Mouse (Mus musculus) liver, embryonic 16.5 days (tissue): ENCODE measurements around the gene H2-T3. TPM values are rescaled to one million over a fixed set of nuclear protein-coding genes. Genes with fewer than 3 reads are reported as not detected.
"Not testable (repeated sequence)": the region's sequence is repeated elsewhere in the genome, so short reads cannot be mapped to it uniquely, and the experiment has no call there.

Experiments used
- ATAC-seq: fragments of 200-750 bp; cut with Nextera tagmentation; 2 replicates; pipeline ENCODE4 v1.8.0; 2017; ENCODE audit warnings: low read depth, mild to moderate bottlenecking, moderate number of reproducible peaks, moderate library complexity
- H3K27ac ChIP-seq: fragments of 300-500 bp; sonication (generic); 2 replicates; pipeline ENCODE4 v1.5.1; 2014; ENCODE audit warnings: mild to moderate bottlenecking, low read length
- H3K27me3 ChIP-seq: fragments of 300-500 bp; sonication (generic); 2 replicates; pipeline ENCODE4 v1.6.1; 2014; ENCODE audit warnings: low read depth, low read length, mixed read lengths; ENCODE audit not compliant: control insufficient read depth, insufficient read depth
- H3K36me3 ChIP-seq: fragments of 300-500 bp; sonication (generic); 2 replicates; pipeline ENCODE4 v1.6.1; 2014; ENCODE audit warnings: mild to moderate bottlenecking; ENCODE audit not compliant: control insufficient read depth, insufficient read depth
- H3K4me1 ChIP-seq: fragments of 300-500 bp; sonication (generic); 2 replicates; pipeline ENCODE4 v1.6.1; 2014; ENCODE audit warnings: low read depth, low read length, mixed read lengths; ENCODE audit not compliant: control insufficient read depth
- H3K4me2 ChIP-seq: fragments of 300-500 bp; sonication (generic); 2 replicates; pipeline ENCODE4 v1.6.1; 2014; ENCODE audit warnings: low read depth, low read length, mixed read lengths
- H3K4me3 ChIP-seq: fragments of 300-500 bp; sonication (generic); 2 replicates; pipeline ENCODE4 v1.5.1; 2014; ENCODE audit warnings: low read depth, mild to moderate bottlenecking, low read length
- H3K9ac ChIP-seq: fragments of 300-500 bp; sonication (generic); 2 replicates; pipeline ENCODE4 v1.6.1; 2014; ENCODE audit warnings: low read depth, low read length
- H3K9me3 ChIP-seq: fragments of 300-500 bp; sonication (generic); replicated peaks from 2 replicates; pipeline ENCODE4 v1.6.1; 2016; ENCODE audit warnings: low read length; ENCODE audit not compliant: control insufficient read depth
- WGBS: fragments of 180-500 bp; shearing (Covaris S2); extraction: QIAGEN DNeasy Blood & Tissue Kit; methylation state at CpG from one replicate; pipeline ENCODE4 v1.1.7; 2014; ENCODE audit not compliant: insufficient replicate concordance; 5-methylcytosine and 5-hydroxymethylcytosine counted together
- polyA plus RNA-seq: library from polyadenylated mRNA; unstranded; fragments of >200 nt; fragmentation: Nextera tagmentation; extraction: Ambion mirVana; gene quantifications from 2 replicates; pipeline ENCODE4 v1.2.1, GENCODE M21; 2015

Gene H2-T3
- polyA plus RNA-seq, 1 experiment from 2014 or later, result 0.19 TPM

DNA sequence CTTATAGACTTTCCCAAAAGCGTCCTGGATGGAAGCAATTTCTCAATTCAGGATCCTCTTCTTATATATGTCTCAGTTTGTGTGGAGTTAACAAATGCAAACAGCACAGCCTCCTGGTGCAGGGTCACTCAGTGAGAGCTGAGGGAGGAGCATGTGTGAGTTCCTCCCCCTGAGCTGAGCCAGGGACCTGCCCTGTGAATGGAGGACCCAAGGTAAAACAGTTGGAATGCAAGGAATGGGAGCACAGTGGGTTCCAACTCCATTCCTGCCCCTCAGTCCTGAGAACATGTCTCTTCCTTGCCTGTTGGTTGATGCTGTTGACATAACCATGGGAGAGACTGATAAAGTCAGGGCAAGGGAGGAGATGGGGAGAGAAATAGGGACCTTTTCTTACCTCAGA lies 21.0 kb downstream of the H2-T3 start:
- ATAC-seq, H3K9me3 ChIP-seq, H3K27ac ChIP-seq, H3K36me3 ChIP-seq, H3K4me2 ChIP-seq, H3K4me1 ChIP-seq, H3K9ac ChIP-seq, H3K4me3 ChIP-seq: not testable (repeated sequence)
- no CpG with 5 or more reads among the region's 1 CpGs for WGBS
- H3K27me3 ChIP-seq, result peaks cover 47% of the 10 kb centered on the region

DNA sequence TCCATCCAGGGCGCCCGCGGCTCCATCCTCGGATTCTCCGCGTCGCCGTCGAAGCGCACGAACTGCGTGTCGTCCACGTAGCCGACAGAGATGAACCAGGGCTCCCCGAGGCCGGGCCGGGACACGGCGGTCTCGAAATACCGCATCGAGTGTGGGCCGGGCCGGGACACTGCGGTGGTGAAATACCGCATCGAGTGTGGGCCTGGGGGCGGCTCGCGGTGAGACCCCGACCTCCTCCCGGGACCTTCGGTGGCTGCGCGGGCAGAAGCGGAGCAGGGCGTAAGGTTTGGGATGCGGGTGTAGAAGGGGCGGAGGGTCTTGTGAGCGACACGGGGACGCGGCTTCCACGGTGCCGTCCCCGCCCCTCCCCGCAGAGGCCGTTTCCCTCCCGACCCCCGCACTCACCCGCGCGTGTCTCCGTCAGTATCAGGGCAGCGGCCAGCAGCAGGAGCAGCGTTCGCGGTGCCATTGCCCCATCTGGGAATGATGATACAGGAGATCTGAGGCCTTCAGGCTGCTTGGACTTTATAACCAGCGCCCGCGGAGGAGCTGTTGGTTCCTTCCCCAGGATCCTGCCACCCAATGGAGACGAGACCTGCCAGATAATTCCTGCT lies 21.9 kb downstream of the H2-T3 start, which contains the start of gene Gm8909:
Gene Gm8909 (minus strand): TSS at position 499 of the 614 bp plus-strand sequence.
- peaks cover 47% of the 10 kb centered on the region for H3K27me3 ChIP-seq
- H3K4me3 ChIP-seq, result peak within 1 kb of the TSS; percentile 58
- ATAC-seq, result no peak
- H3K36me3 ChIP-seq, result no peaks in the 10 kb centered on the region
- peak within 1 kb of the TSS; percentile 51 for H3K4me2 ChIP-seq
- WGBS, result 3% methylated on average over 63 of the region's 63 CpGs
- H3K4me1 ChIP-seq, result no peaks in the 10 kb centered on the region
- no peak within 1 kb of the TSS for H3K9ac ChIP-seq
- H3K9me3 ChIP-seq, result no peaks in the 10 kb centered on the region
- no peak within 1 kb of the TSS for H3K27ac ChIP-seq

DNA sequence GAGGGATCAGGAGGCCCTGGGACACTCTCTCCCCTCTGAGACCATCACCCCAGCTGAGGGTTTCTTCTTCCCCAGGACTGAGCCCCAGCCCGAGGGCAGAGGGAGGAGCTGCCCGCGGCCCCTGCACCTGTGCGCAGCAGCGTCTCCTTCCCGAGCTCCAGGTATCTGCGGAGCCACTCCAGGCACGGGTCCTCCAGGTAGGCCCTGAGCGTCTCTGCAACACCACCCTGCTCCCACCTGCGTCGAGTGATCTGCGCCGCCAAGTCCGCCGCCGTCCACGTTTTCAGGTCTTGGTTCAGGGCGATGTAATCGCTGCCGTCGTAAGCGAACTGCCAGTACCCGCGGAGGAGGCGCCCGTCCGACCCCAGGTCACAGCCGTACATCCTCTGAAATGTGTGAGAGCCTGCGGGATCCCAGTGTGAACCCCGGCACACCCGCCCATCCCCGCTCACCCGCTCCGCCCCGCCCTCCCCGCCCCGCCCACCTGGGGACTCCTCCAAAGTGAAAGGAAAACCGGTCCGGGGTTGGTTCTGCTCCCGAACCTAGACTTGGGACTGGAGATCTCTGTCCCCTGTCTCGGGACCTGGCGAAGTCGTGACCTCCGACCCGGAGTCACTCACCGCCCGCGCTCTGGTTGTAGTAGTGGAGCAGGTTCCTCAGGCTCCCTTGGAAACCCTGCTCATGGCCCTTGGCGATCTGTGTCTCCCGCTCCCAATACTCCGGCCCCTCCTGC lies 22.6 kb downstream of the H2-T3 start:
- H3K4me3 ChIP-seq, result peak overlapping the region; percentile 58
- H3K4me1 ChIP-seq, result no peaks in the 10 kb centered on the region
- no peaks in the 10 kb centered on the region for H3K9me3 ChIP-seq
- no peak for ATAC-seq
- peaks cover 50% of the 10 kb centered on the region for H3K27me3 ChIP-seq
- H3K9ac ChIP-seq, result no peak overlapping the region
- H3K36me3 ChIP-seq, result no peaks in the 10 kb centered on the region
- no peak overlapping the region for H3K27ac ChIP-seq
- 2% methylated on average over 51 of the region's 51 CpGs for WGBS
- H3K4me2 ChIP-seq, result peak overlapping the region; percentile 51

DNA sequence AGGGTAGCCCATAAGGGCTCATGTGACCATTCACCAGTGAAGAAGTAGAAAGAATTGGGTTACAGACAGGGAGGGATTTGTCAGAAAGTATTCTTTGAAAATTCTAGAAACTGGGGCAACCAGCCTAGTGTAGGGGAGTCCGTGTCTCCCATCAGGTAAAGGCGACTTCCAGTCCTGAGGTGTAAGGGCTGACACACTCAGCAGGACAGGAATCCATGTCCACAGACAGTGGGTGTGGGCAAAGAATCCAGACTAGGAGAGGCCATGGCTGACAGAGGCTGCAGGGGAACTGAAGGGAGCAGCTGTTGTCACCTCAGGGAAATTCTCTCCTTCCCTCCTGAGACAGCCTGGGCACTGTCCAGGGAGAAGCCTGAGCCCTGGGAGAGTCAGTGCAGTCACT lies 23.2 kb downstream of the H2-T3 start:
- WGBS, result 11% methylated on average over 2 of the region's 2 CpGs
- not testable (repeated sequence) for H3K9ac ChIP-seq, H3K4me2 ChIP-seq, H3K27ac ChIP-seq, H3K36me3 ChIP-seq, ATAC-seq, H3K4me1 ChIP-seq, H3K4me3 ChIP-seq, H3K9me3 ChIP-seq
- peaks cover 55% of the 10 kb centered on the region for H3K27me3 ChIP-seq

DNA sequence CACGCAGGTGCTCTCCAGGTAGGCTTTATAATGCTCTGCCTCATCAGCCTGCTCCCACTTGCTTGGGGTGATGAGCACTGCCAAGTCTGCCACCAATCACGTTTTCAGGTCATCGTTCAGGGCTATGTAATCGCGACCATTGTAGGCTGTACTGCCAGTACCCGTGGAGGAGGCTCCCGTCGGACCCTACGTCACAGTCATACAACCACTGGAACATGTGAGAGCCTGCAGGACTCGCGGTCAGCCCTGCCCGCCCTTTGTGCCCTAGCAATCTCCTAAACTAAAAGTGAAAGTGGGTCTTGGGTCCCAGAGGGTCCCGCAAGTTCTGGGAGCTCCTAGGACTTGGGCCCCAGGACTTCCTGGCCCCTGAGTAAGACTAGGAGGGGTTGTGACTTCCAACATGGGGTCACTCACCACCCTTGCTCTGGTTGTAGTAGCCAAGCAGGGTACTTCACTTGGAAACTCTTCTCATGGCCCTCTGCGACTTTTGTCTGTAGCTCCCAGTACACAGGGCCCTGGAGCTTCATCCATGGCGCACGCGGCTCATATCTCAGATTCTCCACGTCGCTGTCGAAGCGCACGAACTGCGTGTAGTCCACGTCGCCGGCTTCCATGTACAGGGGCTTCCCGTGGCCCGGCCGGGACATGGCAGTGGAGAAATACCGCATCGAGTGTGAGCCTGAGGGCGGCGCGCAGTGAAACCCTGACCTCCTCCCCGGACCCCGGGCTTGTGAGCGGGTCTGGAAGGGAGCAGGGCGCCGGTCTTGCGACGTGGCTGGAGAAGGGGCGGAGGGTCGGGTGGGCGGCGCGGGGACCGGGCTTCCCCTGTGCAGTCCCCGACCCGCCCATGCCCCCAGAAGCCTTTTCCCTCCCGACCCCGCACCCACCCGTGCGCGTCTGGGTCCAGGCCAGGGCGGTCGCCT lies 28.7 kb downstream of the H2-T3 start:
- Histone ChIP-seq H3K27ac (no peak overlapping the region), H3K4me2 (peak overlapping the region; percentile 12), H3K9me3 (no peaks in the 10 kb centered on the region), H3K27me3 (peaks cover 54% of the 10 kb centered on the region), H3K4me3 (peak overlapping the region; percentile 20; the same call in 1 of the 2 replicates), H3K4me1 (no peaks in the 10 kb centered on the region), H3K9ac (no peak overlapping the region), H3K36me3 (no peaks in the 10 kb centered on the region)
- no peak for ATAC-seq
- WGBS, result 2% methylated on average over 56 of the region's 56 CpGs

DNA sequence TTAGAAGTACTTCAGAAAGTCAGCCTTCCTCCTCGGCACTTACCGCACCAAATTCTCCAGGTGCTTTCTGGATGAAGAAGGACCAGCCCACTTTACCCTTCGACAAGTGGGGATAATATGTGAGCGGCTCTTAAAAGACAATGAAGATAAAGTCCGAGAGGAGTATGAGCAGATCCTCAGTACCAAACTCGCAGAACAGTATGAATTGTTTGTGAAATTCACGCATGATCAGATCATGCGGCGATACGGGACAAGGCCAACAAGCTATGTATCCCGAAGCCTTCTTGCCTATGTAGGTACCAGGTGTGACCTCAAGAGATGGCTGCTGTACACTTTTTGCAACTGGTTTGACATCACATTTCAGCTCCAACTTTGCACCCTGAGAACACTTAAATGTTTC lies 31.8 kb downstream of the H2-T3 start:
- H3K36me3 ChIP-seq, H3K4me2 ChIP-seq, H3K4me3 ChIP-seq, H3K4me1 ChIP-seq, H3K9ac ChIP-seq, H3K9me3 ChIP-seq, ATAC-seq, H3K27ac ChIP-seq: not testable (repeated sequence)
- peaks cover 39% of the 10 kb centered on the region for H3K27me3 ChIP-seq
- WGBS, result 16% methylated on average over 11 of the region's 11 CpGs

DNA sequence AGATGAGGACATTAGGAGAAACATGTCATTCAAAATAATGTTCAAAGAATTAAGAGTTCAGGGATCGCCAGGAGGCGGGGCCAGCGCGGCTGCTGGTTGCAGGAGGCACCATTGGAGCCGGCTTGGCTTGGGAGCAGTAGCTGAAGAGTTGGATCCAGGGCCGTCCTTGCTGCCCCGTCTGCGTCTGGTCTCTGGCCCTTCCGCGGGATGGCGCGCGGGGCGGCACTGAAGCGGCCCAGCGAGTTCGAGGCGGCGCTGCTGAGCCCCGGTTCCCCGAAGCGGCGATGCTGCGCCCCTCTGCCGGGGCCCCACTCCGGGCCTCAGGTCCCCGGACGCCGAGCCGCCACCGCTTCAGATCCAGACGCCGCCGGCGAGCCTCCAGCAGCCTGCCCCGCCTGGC lies 32.3 kb downstream of the H2-T3 start:
- not testable (repeated sequence) for ATAC-seq, H3K4me2 ChIP-seq, H3K4me1 ChIP-seq, H3K27ac ChIP-seq, H3K9ac ChIP-seq, H3K4me3 ChIP-seq, H3K9me3 ChIP-seq, H3K36me3 ChIP-seq
- peaks cover 43% of the 10 kb centered on the region for H3K27me3 ChIP-seq
- WGBS, result under 1% methylated on average over 36 of the region's 36 CpGs

DNA sequence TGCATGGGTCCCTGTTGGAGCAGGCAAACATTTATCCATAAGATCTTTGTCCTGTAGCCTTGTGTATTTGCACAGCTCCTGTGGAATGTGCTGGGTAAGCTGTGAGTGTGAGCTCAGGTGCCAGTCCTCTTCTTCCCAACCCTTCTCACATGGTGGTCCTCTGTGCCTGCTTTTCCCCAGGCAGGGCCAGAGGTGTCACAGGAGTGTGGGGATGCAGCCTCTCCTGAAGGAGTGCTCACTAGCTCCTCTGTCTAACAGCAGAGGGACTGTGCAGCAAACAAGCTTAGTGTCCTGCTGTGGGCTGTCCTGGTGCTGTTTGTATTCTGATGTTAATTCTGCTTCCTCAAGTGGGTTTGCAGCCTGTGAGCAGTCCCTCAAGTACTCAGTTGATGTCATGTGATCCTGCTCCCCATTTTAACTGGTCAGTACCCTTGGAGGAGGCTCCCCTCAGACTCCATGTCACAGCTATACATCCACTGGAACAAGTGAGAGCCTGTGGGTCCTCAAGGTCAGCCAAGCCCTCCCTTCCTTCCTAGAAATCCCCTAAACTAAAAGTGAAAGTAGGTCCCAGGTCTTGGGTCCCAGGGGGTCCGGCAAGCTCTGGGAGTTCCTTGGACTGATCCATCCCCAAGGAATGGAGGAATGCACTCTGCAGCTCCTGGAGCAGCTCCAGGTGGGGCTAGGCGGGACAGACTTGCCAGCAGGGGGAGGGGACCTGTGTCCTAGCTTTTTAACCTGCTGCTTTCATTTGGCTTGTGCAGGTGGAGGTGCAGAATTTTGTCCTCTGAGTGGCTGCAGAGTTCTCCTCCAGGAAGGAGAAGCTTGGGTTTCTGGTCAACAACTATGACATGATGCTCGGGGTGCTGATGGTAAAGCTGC lies 35.6 kb downstream of the H2-T3 start:
- Histone ChIP-seq H3K27ac (no peak overlapping the region), H3K9ac (no peak overlapping the region), H3K4me1 (no peaks in the 10 kb centered on the region), H3K36me3 (no peaks in the 10 kb centered on the region), H3K4me2 (no peak overlapping the region), H3K27me3 (peaks cover 20% of the 10 kb centered on the region), H3K4me3 (no peak overlapping the region), H3K9me3 (no peaks in the 10 kb centered on the region)
- WGBS, result 19% methylated on average over 3 of the region's 3 CpGs
- no peak for ATAC-seq
